Mouse (Mus musculus): Measurements from ENCODE around the gene Myo1c.

GRCm38 (mm10) chr11:75679439-75680171 lies 29.3 kb downstream of the Myo1c start:
- TF ChIP-seq POLR2A (IDR thresholded peaks at IDR 0.05; ENCODE audit: borderline replicate concordance, control insufficient read depth, low read depth, low read length), result no peak; the same call in 1 of the 2 replicates
- TF ChIP-seq CTCF (IDR thresholded peaks at IDR 0.05; ENCODE audit: control insufficient read depth, insufficient read depth, low read length), result peak; percentile 48

Measured in bone marrow, adult 2 months (tissue).